Mouse (Mus musculus) ES-E14 (cell line): ENCODE measurements at regions not wholly inside any gene's neighbourhood (a gene's known extent, or its start where the extent isn't known, plus 50 kb on each side); places are given as distances from the start of the nearest gene placed in this dataset.

Source experiments
- DNase-seq: peaks from one replicate; pipeline ENCODE4 v3.0.0-alpha.2; 2013; ENCODE audit warnings: low read depth, low spot score
- H3K27ac ChIP-seq: 2 replicates; pipeline ENCODE4 v1.5.1; 2012; ENCODE audit warnings: low read depth, mild to moderate bottlenecking, low read length, moderate library complexity, mixed read lengths; ENCODE audit not compliant: poor library complexity, insufficient read depth, severe bottlenecking
- H3K36me3 ChIP-seq: 2 replicates; pipeline ENCODE4 v1.6.1; 2012; ENCODE audit warnings: mild to moderate bottlenecking, low read length, moderate library complexity, mixed read lengths; ENCODE audit not compliant: control insufficient read depth, poor library complexity, insufficient read depth, severe bottlenecking
- H3K4me1 ChIP-seq, 2 experiments: fragments of 150-350 bp in 1 of 2; sonication (generic) in 1 of 2; 2 replicates each; pipeline ENCODE4 v1.6.1; 2012; ENCODE audit warnings: low read length in 2 of 2, mild to moderate bottlenecking in 1 of 2, mixed read lengths in 1 of 2; ENCODE audit not compliant: control insufficient read depth in 2 of 2, insufficient read depth in 2 of 2, poor library complexity in 1 of 2
- H3K4me3 ChIP-seq, 2 experiments: fragments of 150-350 bp in 1 of 2; sonication (generic) in 1 of 2; 2 replicates each; pipeline ENCODE4 v1.5.1; 2012; ENCODE audit warnings: low read length in 2 of 2, low read depth in 1 of 2, mild to moderate bottlenecking in 1 of 2, mixed read lengths in 1 of 2; ENCODE audit not compliant: insufficient read depth in 1 of 2, poor library complexity in 1 of 2, severe bottlenecking in 1 of 2
- H3K9ac ChIP-seq: 2 replicates; pipeline ENCODE4 v1.6.1; 2012; ENCODE audit warnings: low read depth, mild to moderate bottlenecking, low read length, mixed read lengths; ENCODE audit not compliant: poor library complexity, insufficient read depth, severe bottlenecking
- H3K9me3 ChIP-seq: fragments of 150-350 bp; sonication (generic); 2 replicates; pipeline ENCODE4 v1.6.1; 2012; ENCODE audit warnings: low read depth, mild to moderate bottlenecking, low read length; ENCODE audit not compliant: control insufficient read depth, insufficient read depth
- CHD2 ChIP-seq: IDR thresholded peaks from 2 replicates; pipeline ENCODE4 v1.6.1; 2014; ENCODE audit warnings: mild to moderate bottlenecking, low read depth, low read length, inconsistent platforms
- HCFC1 ChIP-seq: IDR thresholded peaks from 2 replicates; pipeline ENCODE4 v1.6.1; 2012; ENCODE audit warnings: low read length, inconsistent platforms, borderline replicate concordance; ENCODE audit not compliant: insufficient read depth
- MAFK ChIP-seq: IDR thresholded peaks from 2 replicates; pipeline ENCODE4 v1.6.1; 2014; ENCODE audit warnings: mild to moderate bottlenecking, low read depth, low read length, inconsistent platforms; ENCODE audit not compliant: insufficient read depth
- ZC3H11A ChIP-seq: IDR thresholded peaks from 2 replicates; pipeline ENCODE4 v1.6.1; 2012; ENCODE audit warnings: low read depth, mild to moderate bottlenecking, inconsistent platforms, low read length, borderline replicate concordance
- ZNF384 ChIP-seq: IDR thresholded peaks from 2 replicates; pipeline ENCODE4 v1.6.1; 2012; ENCODE audit warnings: low read depth, low read length, inconsistent platforms
- in situ Hi-C, 2 experiments: fragments of 600-800 bp; cut with MboI; formaldehyde crosslinking; loops; one replicate each; pipeline ENCODE4 v1.15.1; 2025; ENCODE audit warnings: low sequenced_read_pairs in 2 of 2, inconsistent platforms in 1 of 2; ENCODE audit not compliant: unreplicated experiment in 2 of 2

DNA sequence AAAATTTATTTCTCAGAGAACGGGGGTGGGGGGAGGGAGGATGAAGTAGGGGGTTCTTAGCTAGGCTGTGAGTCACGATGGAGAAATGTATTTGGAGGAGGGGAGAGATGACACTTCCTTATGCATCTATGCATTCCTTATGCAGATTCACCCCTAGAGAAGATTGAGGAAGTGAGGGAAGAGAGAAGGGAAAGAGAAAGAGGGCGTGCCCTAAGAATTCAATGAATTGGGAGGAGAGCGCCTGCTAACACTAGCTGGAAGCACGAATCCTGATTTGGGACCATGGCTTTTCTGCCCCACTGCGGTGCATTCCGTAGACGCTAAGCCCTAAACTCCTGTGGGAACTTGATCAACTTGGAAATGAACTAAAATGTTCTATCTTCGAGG, 56.1 kb downstream of the Foxi3 start:
- Histone ChIP-seq H3K9ac (no peak overlapping the region), H3K9me3 (no peaks in the 10 kb centered on the region), H3K27ac (no peak overlapping the region), H3K4me3 (peak overlapping the region; percentile 67 to 82), H3K36me3 (no peaks in the 10 kb centered on the region), H3K4me1 (no peaks in the 10 kb centered on the region)
- no peak for DNase-seq
- TF ChIP-seq ZC3H11A = no peak
- TF ChIP-seq MAFK = no peak
- in situ Hi-C loops = no loop called here

DNA sequence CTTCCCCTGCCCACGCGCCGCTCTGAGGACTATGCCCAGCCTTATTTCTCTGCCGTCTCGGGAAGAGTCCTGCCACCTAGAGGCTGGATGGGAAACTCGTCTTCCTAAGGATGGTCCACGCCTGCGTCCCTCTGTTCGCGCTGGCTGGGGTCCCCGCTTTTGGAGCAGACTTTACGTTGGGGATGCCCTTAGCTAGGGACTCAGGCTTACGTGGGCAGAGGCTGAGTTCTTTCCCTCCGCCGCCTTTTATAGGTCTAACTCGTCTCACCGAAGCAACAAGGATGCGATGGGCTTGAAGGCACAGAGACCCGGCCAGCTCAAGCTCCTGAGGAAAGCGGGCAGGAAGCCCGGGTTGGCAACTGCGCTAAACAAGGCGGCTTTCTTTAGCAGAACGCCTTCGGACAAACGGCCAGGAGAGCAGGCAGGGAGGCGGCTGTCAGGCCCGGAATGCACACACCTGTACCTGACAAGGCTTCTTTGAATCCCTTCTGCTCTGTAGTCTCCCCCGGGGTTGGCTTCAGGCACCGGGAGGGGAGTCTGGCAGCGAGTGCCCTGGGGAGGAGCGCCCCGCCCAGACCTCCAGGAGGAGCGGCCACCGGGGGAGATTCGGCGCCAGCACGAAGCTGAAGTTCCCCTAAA, 56.6 kb downstream of the Foxi3 start:
- Histone ChIP-seq H3K9ac (no peak overlapping the region; the same call in 1 of the 2 replicates), H3K4me1 (no peaks in the 10 kb centered on the region), H3K36me3 (no peaks in the 10 kb centered on the region), H3K27ac (no peak overlapping the region), H3K4me3 (peak overlapping the region; percentile 67 to 82), H3K9me3 (no peaks in the 10 kb centered on the region)
- DNase-seq = peak; percentile 47
- no peak for TF ChIP-seq CHD2
- TF ChIP-seq MAFK = no peak
- TF ChIP-seq ZNF384 = no peak
- TF ChIP-seq ZC3H11A = no peak
- TF ChIP-seq HCFC1 = no peak
- in situ Hi-C loops = no loop called here

DNA sequence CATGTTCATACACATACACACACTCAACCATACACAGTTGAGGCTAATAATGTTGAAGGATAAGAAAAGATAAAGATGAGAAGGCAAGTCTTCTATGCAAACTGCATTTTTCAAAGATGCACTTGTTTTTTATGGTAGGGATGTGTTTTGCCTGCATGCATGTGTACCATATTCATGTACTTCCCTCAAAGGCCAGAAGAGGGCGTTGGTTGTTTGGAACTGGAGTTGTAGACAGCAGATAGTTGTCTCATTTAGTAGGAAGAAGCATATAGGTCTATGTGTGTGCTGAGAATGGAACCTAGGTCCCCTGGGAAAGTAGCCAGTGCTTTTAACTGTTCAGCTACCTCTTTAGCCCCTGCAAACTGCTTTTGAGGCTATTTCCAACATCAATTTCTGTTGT, 60.1 kb downstream of the Foxi3 start:
- Histone ChIP-seq H3K36me3 (no peaks in the 10 kb centered on the region), H3K4me1 (no peaks in the 10 kb centered on the region), H3K27ac (no peak overlapping the region), H3K9me3 (no peaks in the 10 kb centered on the region), H3K4me3 (no peak overlapping the region), H3K9ac (no peak overlapping the region)
- DNase-seq = peak; percentile 40
- TF ChIP-seq MAFK = no peak
- no peak for TF ChIP-seq ZNF384
- no peak for TF ChIP-seq HCFC1
- TF ChIP-seq ZC3H11A = no peak
- TF ChIP-seq CHD2 = no peak
- in situ Hi-C loops = no loop called here

GRCm38 (mm10) chr6:71021353-71021752, 65.0 kb downstream of the Foxi3 start:
- Histone ChIP-seq H3K9me3 (no peaks in the 10 kb centered on the region), H3K36me3 (no peaks in the 10 kb centered on the region), H3K4me3 (no peak overlapping the region), H3K27ac (no peak overlapping the region), H3K9ac (no peak overlapping the region), H3K4me1 (0 out of 4 replicates have a peak, but pooled peaks cover 0 to 2% of the 10 kb centered on the region in 2 experiments)
- DNase-seq = no peak
- TF ChIP-seq MAFK = no peak
- TF ChIP-seq HCFC1 = no peak
- TF ChIP-seq CHD2 = no peak
- no peak for TF ChIP-seq ZNF384
- no peak for TF ChIP-seq ZC3H11A
- in situ Hi-C loops = no loop called here

DNA sequence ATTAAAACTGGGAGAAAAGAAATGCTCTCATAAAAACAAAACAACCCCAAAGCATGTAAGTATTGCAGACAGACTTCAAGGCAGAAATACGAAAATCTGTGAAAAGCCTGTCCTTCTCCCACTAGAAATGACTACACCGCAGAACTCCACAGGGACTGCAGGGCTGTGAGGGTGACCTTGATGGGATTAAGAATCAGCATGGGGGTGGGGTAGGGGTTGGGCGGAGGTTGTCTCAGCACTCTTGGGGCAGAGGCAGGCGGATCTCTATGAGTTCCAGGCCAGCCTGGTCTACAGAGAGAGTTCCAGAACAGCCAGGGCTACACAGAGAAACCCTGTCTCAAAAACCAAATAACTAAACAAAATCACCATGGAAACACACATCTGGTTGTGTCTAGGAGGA, 69.1 kb downstream of the Foxi3 start:
- Histone ChIP-seq H3K9me3 (no peaks in the 10 kb centered on the region), H3K27ac (no peak overlapping the region)
- in situ Hi-C loops = no loop called here

More for the DNA sequence above, 69.1 kb downstream of the Foxi3 start:
- 0 out of 4 replicates have a peak, but pooled peaks cover 0 to 2% of the 10 kb centered on the region in 2 experiments for H3K4me1 ChIP-seq
- H3K36me3 ChIP-seq = no peaks in the 10 kb centered on the region
- H3K9ac ChIP-seq = no peak overlapping the region
- TF ChIP-seq HCFC1 (no peak), ZC3H11A (no peak), MAFK (no peak), CHD2 (no peak), ZNF384 (no peak)
- DNase-seq = no peak
- no peak overlapping the region for H3K4me3 ChIP-seq
